Mouse (Mus musculus) gonadal fat pad, adult 2 months (tissue): Measurements from ENCODE around the gene Atp6v0b. TPM values are rescaled to one million over a fixed set of nuclear protein-coding genes. Genes with fewer than 3 reads are reported as not detected.

Experiments used
- DNase-seq: peaks from one replicate; pipeline ENCODE4 v3.0.0-alpha.2; 2012; ENCODE audit warnings: low read depth
- polyA plus RNA-seq: library from polyadenylated mRNA; depleted of rRNA; stranded (reverse); fragments of >200 nt; gene quantifications from 2 replicates; pipeline ENCODE4 v1.2.3, GENCODE M21; 2012

The Atp6v0b gene
- polyA plus RNA-seq, 1 experiment: 427 TPM

DNA sequence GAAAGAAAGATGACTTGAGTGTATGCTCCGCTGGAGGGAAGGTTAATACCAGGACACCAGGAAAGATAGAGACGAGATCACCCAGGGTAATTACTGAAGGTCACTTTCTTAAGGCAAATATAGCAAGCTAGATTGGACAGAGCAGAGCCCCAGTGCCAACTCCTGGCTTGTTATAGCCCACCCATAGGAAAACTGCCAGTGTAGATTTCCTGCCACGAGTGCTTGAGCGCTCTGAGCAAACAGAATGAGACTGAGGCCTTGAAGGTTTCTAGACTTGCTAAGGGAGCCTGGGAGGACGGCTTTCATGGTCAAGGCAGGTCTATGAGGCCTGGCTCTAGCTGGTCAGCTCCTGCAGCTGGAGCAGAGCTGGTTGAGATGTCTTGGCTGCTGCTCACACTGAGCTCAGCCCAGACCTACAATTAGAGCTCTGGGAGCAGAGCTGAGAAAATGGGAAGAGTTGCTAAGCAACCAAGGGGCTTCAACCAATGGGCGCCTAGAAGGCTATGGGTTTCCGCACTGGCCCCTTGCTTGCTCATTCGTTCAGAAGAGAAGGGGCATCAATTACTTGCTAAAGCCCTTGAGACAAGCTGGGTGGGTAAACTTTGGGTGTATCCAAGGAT lies 21.8 kb upstream of the Atp6v0b start:
- DNase-seq: no peak

DNA sequence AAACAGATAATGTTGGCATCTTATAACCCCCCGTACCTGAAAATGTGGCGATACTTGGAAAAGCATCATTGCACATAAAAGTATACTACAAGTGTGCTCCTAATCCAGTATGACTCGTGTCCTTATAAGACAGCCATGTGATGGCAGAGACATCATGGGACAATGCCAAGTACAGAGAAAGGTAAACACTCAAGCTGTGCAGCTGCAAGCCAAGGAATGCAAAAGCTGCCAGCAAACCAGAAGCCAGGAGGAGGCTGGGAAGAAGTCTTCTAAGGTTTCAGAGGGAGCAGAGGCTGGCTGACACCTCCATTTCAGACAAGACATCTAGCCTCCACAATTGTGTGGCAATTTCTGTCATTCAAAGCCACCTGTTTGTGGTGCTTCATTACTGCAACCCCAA lies 19.1 kb upstream of the Atp6v0b start:
- DNase-seq: peak; percentile 52

DNA sequence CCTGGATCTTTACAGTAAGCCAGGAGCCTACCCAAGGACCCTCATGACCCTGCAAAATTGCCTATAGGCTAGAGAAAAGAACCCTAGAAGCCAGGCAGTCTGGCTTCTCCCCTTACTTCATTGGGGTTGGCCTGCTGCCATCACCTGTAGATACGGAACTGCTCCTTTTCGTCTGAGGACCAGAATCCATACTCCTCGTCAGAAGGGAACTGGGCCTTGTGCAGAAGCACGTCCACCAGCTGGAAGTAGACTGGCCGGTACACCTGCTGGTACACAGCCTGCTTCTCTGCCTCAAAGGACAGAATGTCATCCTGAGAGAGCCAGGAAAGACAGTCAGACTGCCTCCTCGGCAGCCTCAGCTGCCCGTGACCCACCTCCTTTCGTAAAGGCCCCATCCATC lies 17.6 kb upstream of the Atp6v0b start:
- no peak for DNase-seq

DNA sequence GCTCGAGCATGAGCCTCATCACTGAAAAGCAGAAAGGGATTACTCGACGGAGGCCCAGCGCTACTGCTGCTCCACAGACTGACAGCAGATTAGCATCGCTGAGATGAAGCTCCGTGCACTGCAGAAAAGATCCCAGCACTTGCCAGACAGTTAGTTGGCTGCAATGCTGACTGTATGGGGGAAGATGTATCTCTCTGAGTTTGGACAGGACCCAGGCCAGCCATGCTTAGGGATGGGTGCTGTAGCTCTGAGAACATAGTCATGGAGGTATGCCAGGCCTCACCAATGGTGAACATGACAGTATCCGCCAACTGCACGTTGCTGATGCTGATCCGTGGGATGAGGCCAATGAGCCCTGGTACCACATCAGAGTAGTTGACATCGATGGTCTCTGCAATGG lies 17.0 kb upstream of the Atp6v0b start:
- no peak for DNase-seq

DNA sequence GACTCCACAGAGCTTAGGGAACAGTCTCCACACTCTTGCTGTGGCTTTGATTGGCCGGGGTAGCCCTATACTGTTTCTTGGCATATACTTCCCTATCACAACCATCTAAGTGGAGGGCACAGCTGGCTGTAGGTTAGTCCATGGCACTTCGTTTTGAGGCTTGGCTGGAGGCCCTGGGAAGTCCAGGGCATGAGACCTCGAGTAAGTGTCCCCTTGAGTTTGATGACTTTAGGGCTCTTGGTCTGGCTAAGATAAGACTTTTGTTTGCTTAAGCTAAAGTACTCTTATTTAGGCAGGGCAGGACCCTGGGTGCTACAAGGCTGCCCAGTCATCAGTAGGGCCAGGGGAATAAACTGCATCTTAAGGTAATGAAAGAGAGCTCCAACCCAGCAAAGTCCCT lies 11.0 kb upstream of the Atp6v0b start:
- no peak for DNase-seq

DNA sequence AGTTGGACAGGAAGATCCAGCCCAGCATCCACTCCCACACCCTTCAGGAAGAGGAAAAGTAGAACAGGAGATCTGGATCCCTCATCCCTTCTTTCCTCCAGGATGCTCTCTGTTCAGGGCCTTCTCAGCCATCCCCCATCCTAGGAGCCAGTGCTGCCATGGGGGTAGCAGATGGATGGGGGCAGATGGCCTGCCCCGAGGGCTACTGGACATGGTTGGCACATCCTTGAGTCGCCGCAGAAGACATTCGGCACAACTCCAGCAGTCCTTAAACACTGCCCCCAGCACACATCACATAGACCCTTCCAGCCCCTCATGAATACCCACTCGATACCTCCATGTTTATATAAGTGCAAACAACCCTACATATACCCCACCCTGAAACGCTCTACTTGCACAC lies 8.9 kb upstream of the Atp6v0b start:
- no peak for DNase-seq

DNA sequence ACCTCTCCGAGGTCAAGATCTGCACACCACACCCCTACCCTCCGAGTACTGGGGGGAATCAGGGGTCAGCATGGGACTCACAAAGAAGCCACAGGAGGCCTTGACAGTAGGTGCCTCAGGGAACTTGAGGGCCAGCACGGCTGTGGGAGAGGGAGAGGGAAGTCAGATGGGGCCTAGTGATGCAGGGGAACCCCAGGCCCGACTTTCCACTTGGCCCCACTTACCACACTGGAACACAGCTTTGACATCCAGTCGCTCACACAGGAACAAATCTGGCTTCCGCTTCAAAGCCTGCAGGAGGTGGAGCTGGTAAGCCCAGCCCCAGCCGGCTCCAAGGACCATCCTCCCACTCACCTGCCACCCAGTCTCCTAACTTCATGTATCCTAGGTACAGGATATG lies 8.2 kb upstream of the Atp6v0b start:
- DNase-seq: no peak

DNA sequence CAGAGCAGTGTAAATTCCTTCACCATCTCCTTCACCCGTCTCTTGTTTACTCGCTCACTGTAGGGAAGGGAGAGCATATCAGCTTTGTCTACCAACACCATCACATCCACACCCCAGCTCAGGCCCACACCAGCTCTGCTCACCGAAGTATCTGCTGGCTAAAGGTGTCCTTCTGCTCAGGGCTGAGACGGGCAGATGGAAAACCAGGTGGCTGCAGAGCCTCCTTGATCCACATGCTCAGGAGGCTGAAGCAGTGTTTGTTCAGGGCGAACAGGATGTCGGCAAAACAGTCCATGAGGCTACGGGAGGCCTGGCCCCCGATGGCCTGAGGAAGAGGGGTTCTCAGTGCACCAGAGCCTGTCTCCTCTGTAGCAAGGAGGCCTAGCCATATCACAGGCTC lies 7.5 kb upstream of the Atp6v0b start:
- no peak for DNase-seq

DNA sequence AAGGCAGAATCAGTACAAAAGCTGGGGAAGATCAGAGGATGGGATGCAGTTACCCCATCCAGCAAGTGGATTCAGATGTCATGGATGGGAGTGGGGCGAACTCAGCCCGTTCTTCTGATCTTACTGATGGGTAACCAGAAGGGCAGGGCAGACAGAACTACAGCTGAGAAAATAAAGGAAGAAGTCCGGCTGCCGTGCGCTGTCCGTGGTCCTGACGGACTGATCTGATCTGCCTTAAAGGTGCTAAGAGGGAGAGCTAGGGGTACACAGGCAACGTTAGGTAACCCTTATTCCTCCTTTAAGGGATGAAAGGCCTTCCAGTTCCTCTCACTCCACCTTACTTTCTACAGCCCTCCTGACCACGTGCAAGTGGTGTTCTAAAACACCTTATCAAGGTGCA lies 6.2 kb upstream of the Atp6v0b start:
- no peak for DNase-seq

DNA sequence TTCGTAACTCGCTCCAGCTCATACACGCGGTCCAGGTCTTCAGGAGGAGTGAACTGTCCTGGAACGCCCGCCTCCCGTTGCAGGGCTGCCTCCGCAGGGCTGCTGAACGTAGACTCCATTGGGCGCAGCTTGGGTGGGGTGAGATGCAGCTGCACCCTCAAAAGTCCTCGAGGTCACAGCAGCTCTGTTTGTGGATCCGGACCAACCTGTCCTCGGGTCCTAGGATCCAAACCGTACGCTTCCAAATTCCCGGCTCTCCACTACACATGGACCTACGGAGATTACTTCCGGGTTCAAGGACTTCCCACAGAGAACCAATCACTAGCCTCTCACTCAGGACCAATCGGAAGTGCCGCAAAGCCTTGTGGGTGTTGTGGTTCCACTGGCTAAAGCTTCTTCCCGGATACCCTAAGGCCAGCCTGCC lies 4.6 kb upstream of the Atp6v0b start, which contains the start of gene Dph2:
Gene Dph2 (minus strand): TSS at position 295 of the 424 bp plus-strand sequence.
- DNase-seq: peak; percentile 56

DNA sequence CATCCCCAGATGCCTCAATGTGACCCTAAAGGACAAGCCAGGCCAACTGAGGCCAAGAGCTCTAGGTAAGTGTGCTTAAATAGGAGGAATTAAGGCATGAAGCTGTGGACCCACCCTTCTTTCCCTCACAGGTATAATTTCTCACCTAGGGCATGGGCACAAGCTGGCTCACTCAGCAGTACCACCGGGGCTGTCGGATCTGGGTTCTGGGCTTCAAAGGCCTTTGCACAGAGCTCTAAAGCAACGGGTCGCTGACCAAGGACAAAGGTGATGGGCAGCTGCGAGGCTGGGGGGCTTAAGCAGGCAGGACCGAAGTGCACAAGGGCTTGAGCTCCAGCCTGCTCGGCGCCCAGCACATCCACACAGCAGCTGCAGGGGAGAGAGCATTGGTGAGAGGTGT lies 3.6 kb upstream of the Atp6v0b start:
- DNase-seq: no peak

DNA sequence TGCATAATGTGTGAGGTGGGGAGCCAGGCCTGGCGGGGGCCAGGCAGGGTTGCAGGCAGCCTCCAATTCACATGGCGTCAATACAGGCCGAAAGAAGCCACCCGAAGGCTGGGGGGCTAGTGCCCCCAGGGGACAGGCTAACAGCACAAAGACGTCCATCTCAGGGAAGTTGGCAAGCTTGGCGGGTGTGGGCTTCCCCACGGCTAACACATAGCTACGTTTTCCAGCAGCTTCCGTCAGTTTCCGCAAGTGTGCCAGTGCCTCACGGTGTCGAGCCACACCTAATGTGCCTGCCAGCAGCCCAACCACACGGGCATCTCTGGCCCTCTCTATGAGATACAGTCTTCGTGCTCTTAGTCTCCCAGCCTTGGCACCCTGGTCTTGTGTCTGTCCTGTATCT lies 2.9 kb upstream of the Atp6v0b start:
- no peak for DNase-seq

DNA sequence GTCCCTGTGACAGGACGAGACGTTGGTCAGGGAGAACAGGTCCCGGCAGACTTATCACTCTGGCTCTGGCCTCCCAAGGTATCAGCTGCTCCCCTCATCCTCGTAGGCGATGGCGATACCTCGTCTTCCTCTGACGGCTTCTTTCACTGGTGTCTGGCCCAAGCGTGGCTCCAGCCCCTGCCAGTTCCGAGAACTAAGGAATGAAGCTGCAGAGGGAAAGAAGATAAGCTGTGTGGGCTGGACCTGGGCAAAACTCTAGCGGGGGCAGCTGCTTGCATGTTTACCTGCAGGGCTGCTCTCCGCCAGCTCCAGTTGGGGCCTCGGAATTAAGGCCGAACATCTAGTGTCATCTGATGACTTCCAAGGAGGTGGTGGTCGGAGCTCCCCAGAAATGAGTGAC lies 2.3 kb upstream of the Atp6v0b start:
- no peak for DNase-seq

DNA sequence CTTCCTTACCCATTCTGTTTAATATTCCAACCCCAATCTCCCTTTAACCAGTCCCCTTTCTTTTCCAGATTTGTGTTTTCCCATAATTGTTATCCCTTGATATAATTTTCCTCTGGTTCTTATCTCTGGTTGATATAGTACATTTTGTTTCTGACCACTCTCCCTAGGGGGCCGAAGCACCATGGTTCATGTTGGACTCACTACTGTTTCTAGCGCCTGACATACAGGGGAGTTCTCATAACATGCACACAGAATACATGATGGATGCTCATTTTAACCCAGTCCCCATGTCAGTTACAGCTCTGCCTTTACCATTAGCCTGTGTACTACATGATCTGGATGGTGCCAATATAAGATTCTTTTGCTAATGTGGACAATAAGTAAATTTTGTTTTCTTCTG lies 787 bp upstream of the Atp6v0b start:
- DNase-seq: no peak

DNA sequence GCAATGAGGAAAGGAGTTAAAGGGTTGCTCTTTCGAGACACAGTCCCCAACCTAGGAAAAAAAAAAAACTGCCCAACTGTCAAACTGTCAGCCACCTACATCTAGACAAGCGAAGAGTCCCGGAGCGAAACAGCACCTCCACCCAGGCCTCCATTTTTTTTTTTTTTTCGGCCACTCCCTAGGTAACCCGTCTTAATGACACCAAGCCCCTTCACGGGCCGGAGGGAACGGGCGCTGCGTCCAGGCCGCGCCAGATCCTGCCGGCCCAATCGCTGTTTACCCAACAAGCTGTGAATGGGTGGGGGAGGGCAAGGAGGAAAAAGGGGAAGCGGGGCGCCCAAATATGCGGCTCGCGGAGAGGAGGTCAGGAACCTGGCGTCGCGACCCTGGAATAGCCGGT lies 489 bp downstream of the Atp6v0b start:
- DNase-seq: no peak

DNA sequence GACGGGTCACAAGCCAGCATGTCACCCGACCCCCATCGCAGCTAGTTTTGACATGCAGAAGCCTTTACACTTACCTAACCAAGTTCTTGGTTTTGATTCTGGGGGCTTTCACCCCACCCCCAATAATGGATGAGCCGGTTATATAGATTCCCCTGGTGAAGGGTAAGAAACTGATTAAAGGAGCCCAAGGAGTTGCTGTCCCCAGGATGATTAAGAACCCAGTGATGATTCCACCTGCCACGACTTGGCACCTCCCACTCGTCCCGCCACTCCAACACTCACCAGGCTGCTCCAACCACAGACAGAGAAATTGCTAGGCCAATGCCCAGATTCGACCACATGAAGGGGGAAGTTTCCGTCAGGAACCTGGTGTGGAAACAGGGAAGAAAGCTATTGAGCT lies 1.1 kb downstream of the Atp6v0b start:
- DNase-seq: no peak

DNA sequence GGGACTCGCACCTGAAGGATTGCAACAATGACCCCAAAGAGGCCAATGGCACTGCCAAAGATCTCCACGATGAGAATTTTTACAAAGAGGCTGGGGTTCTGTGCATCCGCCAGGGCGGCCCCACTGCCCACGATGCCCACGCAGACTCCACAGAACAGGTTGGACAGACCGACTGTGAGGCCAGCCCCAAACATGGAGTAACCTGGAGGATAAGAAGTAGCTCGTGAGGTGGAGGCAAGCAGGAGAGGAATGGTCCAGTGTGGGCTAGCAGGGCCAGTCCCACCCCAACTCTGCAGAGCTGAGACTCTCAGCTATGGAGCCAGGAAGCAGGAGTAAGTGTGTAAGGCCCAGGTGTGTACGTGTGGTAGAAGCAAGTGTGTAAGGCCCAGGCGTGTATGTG lies 2.0 kb downstream of the Atp6v0b start:
- DNase-seq: no peak

DNA sequence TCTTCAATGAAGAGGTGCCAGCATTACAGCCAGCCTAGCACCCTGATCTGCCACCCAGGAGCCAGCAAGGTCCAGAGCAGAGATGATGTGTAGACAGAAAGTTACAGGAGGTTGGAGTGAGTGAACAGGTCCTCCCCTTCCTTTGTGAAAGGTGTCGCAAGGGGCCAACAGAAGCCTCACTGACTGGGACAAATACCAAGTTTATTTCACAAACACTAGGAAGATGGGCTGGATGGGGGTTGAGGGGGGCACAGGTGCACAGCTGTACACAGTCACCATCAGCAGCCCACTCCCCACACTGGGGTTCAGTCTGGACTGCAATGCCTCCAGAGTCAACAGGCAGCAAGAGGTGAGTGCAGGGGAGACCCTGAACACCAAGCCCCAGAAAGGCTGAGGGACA lies 3.0 kb downstream of the Atp6v0b start:
- no peak for DNase-seq

DNA sequence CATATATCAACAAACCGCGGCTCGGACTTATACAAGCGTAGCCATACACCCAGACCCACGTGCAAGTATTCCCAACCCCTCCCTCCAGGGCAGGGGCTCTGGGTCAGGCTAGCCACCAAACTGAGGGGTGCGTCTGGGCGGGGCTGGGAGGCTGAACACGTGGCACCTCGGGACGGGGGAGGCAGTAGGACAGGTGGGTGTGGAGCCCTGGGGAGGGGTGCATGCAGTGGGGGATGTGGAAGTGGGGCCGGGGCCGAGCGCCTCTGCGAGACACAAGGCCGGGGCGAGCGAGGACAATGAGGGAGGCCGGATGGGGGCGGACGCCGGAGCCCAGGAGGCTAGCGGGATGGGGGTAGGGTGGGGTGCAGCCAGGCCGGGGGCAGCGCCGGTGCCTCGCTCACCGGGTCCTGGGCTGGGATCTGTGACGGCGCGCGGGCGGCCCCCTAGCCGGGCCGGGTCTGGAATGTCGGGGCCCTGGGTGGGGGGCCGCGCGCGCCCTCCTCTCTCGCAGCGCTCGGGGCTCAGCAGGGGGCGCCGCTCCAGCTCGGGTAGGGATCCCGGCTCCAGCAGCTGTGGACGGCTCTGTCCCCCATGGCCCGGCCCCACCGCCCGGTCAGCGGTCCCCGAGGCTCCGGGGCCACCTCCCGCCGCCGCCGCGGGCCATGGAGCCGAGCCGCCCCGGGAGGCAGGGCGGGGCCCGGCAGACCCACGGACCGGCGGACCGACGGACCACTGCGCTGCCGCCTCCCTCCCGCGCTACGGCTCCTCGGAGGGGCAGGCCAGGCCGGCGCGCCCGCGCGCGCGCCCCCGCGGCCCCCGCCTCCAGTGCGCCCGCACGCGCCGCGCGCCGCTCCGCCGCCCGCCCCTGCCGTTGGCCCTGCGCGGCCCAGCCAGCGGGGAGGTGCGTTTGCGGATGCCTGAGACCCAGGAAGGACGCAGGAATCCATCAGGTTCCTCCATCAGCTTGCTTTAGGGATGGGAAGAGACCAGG lies 4.1 kb downstream of the Atp6v0b start, which contains the start of gene B4galt2:
Gene B4galt2 (minus strand): TSS at position 787 of the 991 bp plus-strand sequence.
- DNase-seq: no peak

DNA sequence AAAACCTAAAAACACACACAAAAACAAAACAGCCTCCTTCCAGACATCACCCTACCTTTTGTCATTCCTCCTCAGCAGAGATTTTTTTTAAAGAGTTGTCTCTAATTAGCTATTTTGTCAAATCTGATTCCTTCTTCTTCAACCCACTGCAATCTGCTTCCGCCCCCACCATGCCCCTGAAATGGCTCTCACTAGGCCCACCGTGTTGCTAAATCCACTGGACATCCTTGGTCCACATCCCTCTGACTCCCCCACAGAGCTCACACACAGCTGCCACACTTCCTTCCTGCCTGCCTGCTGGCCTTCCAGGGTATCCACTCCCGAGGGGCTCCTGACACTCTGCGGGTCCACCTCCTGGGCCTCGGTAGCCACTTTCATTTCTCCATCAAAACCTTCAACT lies 8.4 kb downstream of the Atp6v0b start:
- no peak for DNase-seq

DNA sequence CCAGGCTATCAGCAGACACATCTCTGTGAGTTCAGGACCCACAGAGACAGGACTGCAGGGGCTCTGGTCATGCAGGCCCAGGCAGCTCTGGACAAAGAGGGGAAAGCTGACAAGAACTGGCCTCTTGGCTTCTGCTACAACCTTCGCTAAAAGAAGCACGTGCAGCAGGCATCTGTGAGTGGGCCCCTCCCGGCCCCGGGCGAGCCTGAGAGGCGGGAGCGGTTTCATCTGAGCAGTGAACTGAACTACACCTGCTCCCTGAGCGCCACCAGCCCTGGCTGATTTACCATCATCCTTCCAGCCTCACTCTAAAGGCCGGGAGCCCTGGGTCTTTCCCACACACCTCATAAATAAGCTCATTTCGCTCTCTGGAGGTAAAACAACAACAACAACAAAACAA lies 8.8 kb downstream of the Atp6v0b start:
- DNase-seq: no peak

DNA sequence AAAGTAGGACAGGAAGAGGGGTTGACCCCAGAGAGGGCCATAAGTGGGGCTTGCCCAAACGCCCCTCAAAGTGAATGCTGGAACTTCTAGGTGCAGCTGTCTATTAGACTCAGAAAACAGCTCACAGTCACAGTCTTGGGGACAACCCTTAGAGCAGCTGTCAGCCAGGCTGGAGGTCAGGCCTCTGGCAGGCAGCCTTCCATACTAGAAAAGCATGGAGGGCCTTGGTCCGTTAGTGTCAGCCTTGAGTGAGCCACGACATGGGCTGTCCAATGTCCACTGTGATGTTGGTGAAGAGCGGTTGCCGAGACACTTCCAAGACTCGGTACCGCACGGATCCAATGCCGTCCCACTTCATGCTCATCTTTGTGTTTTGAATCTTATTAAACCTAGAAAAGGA lies 13.5 kb downstream of the Atp6v0b start:
- DNase-seq: no peak

DNA sequence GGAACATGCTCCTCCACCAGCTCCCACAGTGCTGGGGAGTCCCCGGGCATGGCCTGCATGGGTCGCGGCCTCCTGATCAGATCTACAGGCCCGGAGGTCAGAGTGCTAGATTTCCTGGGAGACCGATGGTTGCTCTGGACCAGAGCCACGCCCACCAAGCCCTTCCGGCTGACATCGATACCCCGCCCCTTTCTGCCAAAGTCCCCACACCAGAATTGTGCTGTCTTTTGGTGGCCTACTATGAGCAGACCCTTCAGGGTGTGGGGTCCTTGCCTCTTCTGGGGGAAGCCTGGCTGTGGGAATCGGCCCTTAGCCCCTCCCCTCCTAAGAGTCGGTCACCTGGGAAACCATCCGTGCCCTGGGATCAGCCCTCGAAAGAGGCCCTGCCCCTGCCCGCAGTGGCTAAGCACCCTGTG lies 14.7 kb downstream of the Atp6v0b start, which contains the start of gene Ccdc24:
Gene Ccdc24 (minus strand): TSS at position 87 of the 416 bp plus-strand sequence.
- no peak for DNase-seq
